Mouse (Mus musculus) spleen, postnatal 36 days (tissue): ENCODE measurements around the gene R3hdml.
"Not testable (repeated sequence)": the region's sequence is repeated elsewhere in the genome, so short reads cannot be mapped to it uniquely, and the experiment has no call there.

Experiments
- DNase-seq, 2 experiments: peaks; one replicate each; pipeline ENCODE4 v3.0.0; 2022; ENCODE audit warnings: low spot score in 2 of 2, mixed read lengths in 1 of 2

The R3hdml gene

DNA sequence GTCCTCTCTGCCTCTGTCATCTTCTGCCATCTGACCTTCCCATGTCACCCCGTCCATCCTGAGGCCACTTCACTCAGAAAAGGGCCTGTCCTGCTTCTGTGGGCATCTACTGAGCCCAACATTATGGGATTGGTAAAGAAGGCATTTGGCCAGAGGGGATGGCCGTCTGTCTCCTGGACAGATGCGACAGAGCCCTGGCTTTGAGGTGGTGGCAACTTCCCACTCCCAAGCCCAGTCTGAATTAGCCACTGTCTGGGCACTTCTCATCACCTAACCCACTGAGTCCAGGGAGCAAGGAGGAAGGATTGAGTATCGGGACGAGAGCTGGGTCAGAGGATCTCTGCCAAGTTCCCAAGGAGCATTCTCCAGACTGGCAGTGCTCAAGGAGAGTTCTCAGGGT lies at the start of gene R3hdml:
Gene R3hdml, plus strand, starts transcription at position 301 of the 400 bp plus-strand sequence.
- no peak for DNase-seq

DNA sequence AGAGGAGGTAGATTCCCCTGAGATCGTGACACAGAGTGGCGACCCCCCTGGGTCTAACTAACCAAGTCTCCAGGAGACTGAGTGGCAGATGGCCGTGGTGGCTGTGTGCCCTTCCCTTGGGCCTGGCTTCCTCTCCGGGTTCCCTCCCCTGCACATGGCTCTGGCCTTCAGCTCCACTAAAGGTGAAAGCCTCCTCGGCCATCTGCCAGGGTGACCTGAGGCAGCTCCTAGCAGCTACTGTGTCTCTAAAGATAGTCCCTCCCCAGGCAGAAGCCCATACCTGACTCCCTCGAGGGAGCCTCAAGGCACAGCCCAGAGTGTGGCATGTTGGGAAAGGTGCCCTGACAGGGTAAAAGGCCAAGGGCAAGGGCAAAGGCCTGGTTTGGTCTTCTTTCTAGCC lies 48.6 kb upstream of the R3hdml start:
- no peak for DNase-seq

DNA sequence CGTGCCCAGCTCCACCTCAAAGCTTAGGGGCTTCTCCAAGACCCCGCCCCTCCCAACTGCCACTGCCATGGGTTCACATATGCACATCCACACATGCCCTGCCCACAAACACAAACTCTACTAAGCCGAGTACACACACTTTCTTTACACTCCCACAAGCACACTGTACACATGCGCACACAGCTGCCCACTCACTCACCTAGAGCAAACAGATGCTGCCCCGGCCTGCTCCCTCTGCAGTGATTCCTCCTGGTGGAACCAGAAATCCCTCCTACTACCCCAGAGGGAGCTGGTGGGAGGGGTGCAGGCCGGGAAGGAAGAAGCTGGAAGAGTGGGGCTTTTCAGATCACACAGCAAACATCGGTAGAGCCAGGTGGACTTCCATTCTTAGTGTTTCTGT lies 48.1 kb upstream of the R3hdml start:
- no peak for DNase-seq

DNA sequence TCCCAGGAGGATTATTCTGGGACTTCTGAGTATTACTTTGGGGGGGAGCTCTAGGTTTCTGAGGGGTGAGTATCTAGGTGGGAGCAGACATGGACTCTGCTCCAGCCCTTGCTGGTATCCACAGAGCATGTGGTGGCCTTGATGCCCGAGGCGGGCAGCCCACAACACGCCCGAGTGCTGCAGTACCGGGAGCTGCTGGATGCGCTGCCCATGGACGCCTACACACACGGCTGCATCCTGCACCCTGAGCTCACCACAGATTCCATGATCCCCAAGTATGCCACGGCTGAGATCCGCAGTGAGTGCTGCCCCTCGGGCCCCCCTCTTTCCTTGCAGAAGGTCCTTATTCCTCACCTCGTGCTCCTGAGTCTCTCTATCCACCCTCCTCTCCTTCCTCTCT lies 44.7 kb upstream of the R3hdml start:
- DNase-seq: no peak

DNA sequence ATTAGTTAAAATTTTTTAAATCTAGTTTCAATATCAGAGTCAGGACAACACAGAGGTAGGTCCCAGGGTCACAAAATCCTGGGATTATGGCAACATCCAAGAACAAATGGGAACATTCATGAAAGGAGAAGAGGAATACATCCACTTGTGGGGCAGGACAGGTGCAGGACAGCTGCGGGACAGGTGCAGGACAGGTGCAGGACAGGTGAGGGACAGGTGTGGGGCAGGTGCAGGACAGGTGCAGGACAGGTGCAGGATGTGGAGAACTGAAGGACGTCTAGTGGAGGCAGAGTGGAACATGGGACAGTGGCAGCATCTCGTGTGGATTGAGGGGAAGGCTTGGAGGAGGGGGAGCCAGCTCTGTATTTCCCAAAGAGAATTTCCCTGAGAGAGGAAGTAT lies 42.8 kb upstream of the R3hdml start:
- no peak for DNase-seq

DNA sequence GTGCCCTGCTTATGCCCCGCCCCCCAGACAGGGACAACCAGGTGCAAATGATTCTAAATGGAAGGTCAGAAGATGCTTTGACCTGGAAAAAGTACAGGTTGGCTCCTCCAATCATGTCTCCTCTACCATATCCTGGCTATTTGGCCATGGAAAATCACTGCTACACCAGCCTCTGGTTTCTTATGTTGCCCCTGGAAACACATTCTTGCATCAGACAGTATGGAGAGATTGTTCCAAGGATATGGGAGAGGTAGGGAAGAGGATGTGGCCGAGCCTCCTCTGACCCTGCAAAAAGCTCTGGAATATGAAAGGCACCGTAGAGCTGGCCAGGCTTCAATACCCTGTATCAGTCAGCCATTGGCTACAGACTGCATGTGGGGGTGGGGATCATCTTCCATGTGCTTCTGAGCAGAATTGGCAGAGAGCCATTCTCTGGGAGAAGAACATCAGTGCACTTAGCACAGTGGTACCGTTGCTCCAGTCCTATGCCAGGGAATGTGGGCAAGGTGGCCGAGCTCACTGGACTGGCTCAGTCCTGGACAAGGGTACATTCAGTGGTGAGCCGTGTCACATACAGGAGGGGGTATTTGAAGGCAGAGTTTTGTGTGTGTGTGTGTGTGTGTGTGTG lies 41.3 kb upstream of the R3hdml start:
- DNase-seq: no peak

DNA sequence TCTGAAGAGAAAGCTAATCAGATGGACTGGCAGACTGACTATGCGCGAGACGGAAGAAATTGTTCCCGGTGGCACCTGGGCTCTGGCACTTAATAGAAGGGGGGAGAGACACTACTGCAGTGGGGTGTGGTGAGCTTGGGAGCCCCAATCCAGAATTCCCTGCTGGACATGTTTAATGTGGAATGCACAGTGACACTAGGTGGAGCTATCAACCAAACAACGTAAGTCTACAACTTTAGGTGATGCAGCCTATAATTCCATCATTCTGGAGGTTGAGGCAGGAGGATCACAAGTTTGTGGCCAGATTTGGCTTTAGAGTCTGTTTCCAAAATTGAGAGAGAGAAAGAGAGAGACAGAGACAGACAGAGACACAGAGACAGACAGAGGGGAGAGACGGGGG lies 39.4 kb upstream of the R3hdml start:
- DNase-seq: no peak

DNA sequence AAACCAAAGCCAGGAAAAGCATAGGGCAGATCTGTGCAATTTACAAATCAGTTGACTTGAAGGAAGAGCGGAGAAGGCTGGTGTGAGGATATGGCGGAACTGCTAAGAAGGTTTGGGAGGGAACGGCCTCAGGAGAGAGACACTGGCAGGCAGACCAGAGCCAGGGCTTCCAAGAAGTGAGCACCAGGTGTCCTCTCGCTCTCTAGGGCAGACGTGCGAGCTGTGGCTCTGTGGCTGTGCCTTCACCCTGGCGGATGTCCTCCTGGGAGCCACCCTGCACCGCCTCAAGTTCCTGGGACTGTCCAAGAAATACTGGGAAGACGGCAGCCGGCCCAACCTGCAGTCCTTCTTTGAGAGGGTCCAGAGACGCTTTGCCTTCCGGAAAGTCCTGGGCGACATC lies 38.7 kb upstream of the R3hdml start:
- DNase-seq: no peak

DNA sequence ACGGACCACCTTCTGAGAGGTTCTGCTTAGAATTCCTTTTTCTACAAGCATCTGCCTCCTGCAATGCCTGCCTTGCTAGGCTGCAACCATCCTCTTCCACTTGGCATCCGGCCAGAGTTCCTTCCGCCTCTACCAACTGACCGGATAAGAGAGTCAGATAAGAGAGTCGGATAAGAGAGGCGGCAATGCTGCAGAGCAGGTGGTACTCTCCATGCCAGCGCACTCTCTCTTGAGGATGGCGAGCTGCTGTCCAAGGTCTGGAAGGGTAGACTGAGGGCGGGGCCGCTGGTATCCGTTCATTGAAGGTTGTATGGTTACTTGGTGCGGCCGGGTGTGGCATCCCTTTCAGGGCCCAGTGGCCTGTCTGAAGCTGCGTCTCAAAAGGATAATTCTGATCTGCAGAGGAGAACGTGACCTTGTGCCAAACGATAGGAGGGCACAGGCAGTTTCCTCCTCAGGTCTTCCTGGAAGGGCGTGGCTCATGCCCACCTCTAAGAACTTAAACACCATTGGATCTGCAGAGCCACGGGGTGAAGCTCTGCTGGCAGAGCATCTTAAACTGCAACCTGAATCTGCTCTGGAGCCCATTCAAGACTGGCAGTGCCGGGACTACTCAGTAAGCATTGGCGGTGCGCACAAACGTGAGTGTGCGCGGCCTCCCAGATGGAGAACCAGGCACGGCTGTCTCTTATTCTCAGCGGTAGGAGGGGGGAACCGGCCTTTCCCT lies 33.4 kb upstream of the R3hdml start:
- no peak for DNase-seq

DNA sequence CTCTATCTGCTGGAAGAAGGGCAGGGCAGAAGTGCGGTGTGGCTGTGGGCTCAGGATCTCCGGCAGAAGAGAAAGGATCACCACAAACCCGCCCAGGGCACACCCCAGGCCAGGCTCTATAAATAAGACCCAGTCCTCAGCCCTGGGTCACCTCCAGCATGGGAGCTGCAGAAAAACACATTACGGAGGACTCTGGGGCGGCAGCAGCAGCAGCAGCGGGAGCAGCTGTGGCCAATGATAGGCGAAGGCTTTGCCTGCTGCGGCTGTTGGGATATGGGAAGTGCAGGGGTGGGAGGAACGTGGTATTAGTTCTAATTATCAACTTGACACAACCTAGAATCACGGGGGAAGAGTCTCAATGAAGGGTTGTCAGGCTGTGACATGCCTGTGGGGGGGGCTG lies 32.7 kb upstream of the R3hdml start:
- no peak for DNase-seq

DNA sequence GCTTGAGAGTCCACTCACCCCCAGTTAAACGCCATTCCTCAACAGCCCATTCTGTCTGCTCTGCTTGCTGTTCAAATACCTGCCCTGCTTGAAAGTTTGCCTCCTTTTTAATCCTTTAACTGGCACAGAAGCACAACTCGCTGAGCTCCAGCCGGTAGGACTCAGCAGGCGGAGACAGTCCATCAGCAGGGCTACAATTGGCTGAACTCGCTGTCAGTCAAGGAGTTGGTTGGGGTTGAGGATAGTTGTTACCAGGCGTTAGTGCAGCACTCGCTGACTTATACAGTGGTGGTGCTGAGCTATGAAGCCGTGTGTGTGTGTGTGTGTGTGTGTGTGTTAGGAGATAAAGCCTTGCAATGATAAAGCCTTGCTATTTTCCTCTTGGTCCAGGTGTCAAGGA lies 31.5 kb upstream of the R3hdml start:
- DNase-seq: no peak

DNA sequence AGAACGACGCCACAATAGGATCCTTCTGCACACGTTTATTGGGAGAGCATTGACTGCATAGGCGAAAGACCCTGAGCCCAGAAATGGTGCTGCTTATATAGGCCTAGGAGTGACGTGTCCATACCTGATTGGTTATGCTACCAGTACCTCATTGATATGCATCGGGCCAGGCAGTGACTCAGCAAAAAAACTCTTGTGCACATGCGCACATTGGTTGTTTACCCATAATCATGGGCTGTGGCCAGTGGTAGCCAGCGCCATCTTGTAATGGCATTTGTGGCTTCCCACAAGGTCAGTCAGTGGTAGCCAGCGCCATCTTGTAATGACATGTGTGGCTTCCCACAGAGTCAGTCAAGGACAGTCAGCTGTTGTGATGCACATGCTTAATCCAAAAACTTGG lies 30.8 kb upstream of the R3hdml start:
- DNase-seq: not testable (repeated sequence)

DNA sequence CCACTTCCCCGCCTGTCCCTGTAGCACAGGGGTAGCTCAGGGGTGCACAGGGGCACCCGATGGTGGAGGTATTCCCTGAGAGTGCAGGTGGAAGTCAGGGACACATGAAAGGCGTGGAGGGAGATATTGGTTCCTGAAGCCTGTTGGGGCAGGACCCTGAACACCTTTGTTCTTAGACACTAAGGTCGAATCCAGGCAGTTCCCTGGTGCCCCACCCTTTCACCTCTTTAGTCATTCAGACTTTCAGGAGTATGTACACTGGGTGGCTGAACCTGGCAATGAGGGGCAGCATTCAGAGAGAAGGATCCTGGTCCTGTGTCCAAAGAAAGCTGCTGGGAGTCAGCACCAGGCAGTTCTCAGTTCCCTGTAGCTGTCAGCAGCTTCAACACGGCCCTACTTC lies 29.7 kb upstream of the R3hdml start:
- no peak for DNase-seq

DNA sequence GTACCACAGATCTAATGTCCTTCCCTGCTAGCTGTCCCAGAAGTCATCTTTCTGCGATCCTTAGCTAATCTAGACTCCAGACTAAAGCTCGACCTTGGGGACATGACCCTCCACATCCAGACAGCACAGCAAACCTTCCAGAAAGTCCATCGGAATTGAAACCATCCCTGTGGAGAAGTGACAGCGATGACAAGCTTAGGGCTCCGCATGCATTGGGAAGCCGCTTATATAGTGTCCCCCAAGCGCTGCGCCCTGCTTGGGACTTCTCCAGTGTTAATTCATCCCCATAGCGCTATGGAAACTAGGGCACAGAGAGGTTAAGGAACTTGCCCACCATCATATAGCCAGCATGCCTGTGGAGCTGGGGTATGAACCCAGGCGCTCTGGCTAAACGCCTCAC lies 29.3 kb upstream of the R3hdml start:
- no peak for DNase-seq

DNA sequence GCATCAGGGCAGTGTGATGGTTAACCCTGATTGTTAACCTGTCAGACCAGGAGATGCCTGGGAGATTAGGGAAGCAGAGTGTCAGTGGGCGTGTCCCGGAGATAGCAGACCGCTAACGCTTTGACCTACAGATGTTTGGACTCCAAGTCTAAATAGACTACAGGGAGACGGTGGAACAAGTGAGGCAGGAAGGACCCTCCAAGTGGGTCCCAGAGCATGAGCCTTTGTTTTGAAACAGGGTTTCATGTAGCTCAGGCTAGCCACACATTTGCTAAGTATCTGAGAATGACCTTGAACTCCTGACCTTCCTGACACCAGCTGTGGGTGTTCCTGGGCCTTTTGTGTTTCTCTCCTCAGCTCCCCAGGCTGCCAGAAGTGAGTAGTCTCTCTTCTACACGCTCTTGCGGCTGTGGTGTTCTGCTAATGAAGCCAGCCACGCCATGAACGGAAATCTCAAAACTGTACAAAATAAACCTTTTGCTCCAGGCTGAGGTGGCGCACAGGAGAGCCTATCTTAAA lies 28.8 kb upstream of the R3hdml start:
- no peak for DNase-seq

DNA sequence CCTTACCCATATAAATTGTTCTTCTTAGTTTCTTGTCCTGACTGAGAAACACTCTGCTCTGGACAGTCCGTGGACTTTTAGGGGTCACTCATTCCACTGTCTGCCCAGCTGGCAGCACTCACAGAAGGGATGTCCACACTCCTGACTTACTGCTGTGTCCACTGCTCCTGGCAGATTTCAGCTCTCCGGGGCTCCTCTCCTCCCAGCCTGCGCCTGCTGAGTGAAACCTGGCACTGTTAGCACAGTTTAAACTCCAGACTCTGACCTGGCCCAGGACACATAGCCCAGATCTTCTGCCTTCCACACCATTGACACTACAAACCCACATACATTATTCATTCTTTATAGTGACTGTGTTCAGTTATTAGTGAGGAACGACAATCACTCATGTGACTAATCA lies 28.1 kb upstream of the R3hdml start:
- DNase-seq: no peak

DNA sequence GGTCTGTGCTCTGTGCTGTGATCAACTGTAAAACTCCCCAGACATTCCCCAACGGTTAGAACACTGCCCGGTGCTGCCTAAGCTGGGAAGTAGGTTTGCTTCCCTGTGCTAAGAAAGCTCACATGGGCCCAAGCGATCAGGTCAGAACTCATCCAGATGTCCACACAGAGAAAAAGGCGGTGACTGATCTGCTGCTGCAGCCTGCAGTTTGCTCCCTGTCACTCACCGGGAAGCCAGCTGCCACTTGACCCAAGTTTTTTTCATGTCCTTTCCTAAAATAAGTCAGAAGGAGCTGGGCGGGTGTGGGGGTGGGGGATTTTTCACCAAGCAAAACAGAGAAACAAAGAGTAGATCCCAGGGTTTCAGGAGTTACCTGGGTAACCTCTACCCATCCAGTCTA lies 27.6 kb upstream of the R3hdml start:
- no peak for DNase-seq

DNA sequence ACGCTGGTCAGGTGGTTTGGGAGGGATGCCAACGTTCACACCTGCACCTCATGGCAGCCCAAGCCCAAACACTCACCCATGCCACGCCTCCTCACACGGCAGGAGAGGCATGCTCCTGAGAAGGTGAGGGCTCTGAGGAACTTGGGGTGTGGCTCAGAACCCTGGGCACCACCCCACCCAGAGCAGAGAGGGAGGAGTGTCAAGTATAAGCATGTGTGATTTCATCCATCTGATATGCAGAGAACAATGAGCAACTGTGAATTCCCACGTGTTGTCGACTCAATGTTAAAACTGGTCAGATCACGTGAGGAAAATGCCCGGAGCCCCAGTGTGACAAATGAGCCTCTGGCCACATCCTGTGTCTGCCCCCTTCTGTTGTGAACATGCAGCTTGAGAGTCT lies 25.3 kb upstream of the R3hdml start:
- no peak for DNase-seq

DNA sequence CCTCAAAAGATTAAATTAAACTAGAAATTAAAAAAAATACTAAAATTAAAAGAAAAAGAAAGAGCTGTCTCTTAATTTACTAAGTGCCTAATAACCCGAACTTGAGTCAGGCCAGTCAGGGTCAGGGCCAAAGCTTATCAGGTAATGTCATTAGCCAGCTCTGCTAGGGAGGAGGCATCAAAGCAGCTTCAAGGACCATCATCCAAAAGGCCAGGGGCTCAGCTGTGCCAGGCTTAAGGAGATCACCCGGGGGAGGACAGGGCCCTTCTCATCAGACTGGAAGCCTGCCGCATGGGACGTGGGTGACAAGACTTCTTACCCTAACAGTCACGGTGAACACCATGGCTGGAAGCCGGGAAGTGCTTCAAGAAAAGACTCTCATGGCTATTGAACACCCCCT lies 24.5 kb upstream of the R3hdml start:
- DNase-seq: no peak

DNA sequence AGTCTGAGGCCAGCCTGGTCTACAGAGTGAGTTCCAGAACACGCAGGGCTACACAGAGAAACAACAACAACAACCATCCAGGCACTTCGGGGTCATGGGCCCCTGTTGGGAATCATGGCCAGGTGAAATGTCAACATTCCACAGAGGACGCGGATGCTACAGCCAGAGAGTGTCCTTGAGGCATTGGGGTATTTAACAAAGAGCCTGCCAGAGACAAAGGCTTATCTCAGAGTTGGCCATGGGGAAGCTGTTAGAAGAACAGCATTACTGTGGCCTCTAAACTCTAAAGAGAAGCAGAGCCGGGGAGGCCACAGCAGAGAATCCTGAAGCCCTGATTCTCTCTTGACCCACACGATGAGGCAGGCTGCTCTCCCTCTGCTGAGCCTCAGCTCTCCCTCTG lies 23.3 kb upstream of the R3hdml start:
- no peak for DNase-seq

DNA sequence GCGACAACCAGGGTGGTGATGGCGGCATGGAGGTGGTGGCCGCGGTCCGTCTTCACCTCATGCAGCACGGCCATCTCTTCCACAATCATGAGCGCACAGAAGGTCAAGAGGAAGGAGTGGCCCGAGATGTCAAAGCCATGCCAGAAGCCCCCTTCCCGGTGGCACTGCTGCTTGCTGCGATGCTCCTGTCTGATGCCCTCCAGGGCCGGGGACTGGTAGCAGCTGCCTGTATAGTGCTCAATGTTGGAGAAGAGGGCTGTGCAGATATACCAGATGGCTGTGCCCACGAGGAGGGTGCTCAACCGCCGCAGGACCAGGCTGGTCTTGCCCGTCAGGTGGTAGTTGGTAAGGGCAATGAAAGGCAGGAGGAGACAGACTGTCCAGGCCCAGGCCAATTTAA lies 22.4 kb upstream of the R3hdml start:
- no peak for DNase-seq

DNA sequence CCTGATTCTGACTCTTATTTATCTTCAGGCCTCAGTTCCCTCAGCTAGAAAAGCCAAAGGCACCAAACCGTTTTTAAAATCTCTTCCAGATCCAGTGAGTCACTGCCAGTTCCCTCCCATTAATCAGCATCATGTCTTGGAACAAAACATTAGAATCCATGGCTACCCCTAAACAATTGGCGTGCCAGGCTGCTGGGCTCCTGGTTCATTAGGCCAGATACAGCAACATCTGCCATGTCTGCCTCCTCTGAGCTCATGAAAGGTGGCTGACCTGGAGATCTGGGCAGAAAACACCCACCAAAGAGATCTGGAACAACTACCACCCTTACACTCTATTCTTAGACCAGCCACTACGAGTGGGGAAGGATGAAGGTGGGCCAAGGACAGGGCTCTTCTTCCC lies 21.0 kb upstream of the R3hdml start:
- DNase-seq: no peak

DNA sequence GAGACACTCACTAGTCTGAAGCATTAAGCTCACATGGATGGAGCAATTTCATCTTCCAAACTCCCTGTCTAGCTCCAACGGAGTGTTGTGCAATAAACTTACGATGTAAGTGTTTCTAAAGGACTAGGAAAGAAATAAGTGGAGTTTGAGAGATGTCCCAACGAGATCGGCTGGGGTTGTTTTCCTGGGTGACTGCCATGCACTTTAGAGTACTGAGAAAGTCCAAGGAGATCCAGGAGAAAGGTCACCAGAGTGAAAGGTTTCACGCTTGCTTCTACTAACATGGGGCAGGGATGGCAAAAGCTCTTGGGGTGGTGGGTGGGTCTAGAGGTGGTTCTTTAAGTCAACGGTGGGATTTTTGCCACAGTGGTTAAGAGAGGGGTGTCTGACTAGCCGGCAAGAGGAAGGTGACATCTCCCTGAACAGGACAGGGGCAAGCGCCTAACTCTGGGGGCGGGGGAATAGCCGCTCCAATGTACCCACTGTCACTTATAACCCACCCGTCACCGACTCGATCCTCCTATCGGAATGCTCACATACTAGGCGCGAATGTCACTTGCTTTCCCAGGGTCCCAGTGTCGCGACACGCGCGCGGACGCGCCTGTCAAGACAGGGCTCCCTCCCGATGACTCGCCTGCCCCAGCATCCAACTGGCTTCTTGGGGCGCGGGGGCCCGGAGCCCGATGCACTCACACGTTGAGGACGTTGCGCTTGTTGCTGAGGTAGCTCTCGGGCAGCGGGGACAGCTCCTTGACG lies 20.2 kb upstream of the R3hdml start:
- no peak for DNase-seq
